Mouse (Mus musculus) E14TG2a.4 (cell line): Measurements from ENCODE around the gene Nol3.

Experiments used
- CTCF ChIP-seq: conservative IDR thresholded peaks from 2 replicates; pipeline ENCODE4 v1.5.1; 2014; ENCODE audit warnings: low read length
- NANOG ChIP-seq: IDR thresholded peaks from 2 replicates; pipeline ENCODE4 v1.6.1; 2014; ENCODE audit warnings: borderline replicate concordance, low read length, mixed read lengths
- POU5F1 ChIP-seq: IDR thresholded peaks from 2 replicates; pipeline ENCODE4 v1.6.1; 2014; ENCODE audit warnings: low read length, borderline replicate concordance

GRCm38 (mm10) chr8:105275840-105276239 lies at the start of gene Nol3:
- TF ChIP-seq CTCF (no peak), POU5F1 (no peak), NANOG (no peak)
